Mouse (Mus musculus): ENCODE data around the gene Fam122c.

Fam122c gene

GRCm38 (mm10) chrX:53369534-53370365, 96.5 kb downstream of the Fam122c start:
- peak; percentile 2 to 4 for DNase-seq (ENCODE audit: low read depth in 2 of 2, low spot score in 2 of 2)

DNA sequence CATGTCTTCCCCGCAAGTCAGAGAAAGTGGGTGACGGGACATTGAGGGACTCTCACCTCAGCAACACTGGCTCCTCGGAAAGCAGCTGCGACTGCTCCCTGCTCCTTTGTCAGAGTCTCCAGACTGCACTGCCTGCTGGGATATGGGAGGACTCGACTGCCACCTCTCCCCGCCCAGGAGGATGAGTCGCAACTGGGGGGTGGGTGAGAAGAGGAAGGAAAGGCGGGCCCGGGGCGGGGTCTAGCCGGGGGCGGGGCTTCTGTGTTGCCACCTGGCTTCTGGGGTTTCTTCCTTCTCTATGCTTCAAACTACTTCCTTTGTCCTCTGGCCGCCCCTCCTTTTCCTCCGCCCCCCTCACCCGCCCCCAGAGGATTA, 97.1 kb downstream of the Fam122c start, which contains the start of gene Mospd1:
Gene Mospd1, minus strand, starts transcription at position 137 of the 375 bp plus-strand sequence.
- DNase-seq (ENCODE audit: low read depth in 2 of 2, low spot score in 2 of 2), result peak; percentile 79 to 89

Data from CD8-positive naive resting alpha-beta T cell, adult 2 months (primary cell).